ENCODE assay signal across 17 mouse cellular contexts in the genomic region with DNA sequence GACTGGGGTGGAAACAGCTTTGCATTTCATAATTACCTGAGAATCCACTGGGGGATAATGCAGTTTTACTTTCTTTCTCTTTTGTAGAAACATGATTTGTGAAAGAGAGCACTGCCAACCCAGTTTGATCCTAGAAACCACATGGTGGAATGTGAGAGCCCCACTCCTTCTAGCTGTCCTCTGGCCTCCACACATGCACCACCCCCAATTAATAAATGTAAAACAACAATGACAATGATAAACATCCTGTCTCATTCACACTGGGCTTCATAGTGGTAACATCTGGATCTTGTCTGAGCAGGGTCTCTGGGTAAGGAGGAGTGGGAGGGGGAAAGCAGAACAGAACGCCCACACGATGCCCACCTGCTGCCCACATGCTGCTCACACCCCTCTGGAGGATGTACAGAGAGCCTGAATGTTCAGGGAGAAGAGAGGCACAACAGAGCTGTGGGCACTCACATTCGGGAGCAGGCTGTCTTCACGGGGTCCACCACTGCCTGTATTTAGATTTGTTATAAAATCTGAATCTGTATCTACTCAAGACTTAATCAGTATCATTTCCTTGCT. TPM values are rescaled to one million over a fixed set of nuclear protein-coding genes. Genes with fewer than 3 reads are reported as not detected.
"Had no signal": no experiment of that assay in that cellular context is flagged by ENCODE, and none has a peak within 500 bp of the region (broad histone marks: within the 10 kb centered on the region; RNA-seq: fewer than 3 reads in every experiment).

No protein-coding gene starts in this region.

- H3K9me3 ChIP-seq: limb, embryonic 10.5 days; liver, embryonic 15.5 days; megakaryocyte, embryonic 14.5 days; midbrain, embryonic 13.5 days; neural tube, embryonic 15.5 days had no signal

- H3K27ac ChIP-seq: limb, embryonic 10.5 days; liver, embryonic 15.5 days; macrophage; midbrain, embryonic 13.5 days; neural tube, embryonic 15.5 days had no signal

- H3K4me2 ChIP-seq: liver, embryonic 11.5 days; liver, embryonic 15.5 days; midbrain, embryonic 13.5 days; neural tube, embryonic 15.5 days had no signal

- ATAC-seq: intestine, postnatal 0 days; midbrain, embryonic 13.5 days had no signal

- H3K4me3 ChIP-seq: limb, embryonic 10.5 days; liver, embryonic 15.5 days; megakaryocyte, embryonic 14.5 days; midbrain, embryonic 13.5 days; myocyte; neural tube, embryonic 15.5 days had no signal

- H3K4me1 ChIP-seq: liver, embryonic 15.5 days; midbrain, embryonic 13.5 days; neural tube, embryonic 15.5 days had no signal

- H3K36me3 ChIP-seq: liver, embryonic 15.5 days had no signal

- H3K9ac ChIP-seq: liver, embryonic 15.5 days; midbrain, embryonic 13.5 days; neural tube, embryonic 15.5 days had no signal

- H3K27me3 ChIP-seq: liver, embryonic 15.5 days; midbrain, embryonic 13.5 days; neural tube, embryonic 15.5 days had no signal

- DNase-seq: kidney, postnatal 14 days; layer of hippocampus, adult 9-11 months; lung, adult 2 months; lung, postnatal 14 days; right cerebral cortex, adult 18-20 months; right cerebral cortex, postnatal 25 days; thymus, postnatal 36 days had no signal

RNA-seq across cellular contexts. Expression of a gene that starts 38.4 kb away (rescaled TPM):
- polyA plus RNA-seq: macrophage; small intestine, adult 2 months had no signal
